Mouse (Mus musculus): Measurements from ENCODE around the gene Phc3.

DNA sequence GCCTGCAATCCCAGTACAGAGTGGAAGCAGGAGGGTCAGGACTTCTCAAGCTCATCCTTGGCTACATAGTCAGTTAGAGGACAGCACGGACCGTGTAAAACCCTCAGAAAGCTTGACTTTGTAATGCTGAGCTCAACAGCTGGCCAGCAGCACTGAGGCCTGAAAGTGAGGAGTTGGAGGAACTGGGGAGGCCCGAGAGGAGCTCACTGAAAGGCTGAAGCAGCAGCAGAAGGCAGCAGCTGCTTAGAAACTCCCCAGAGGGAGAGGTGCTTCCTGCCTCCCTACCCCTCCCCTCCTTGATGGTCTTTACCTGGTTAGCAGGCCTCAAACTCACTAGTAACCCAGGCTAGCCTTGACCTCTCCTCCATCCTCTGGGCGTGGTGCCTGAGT, 30.8 kb upstream of the Phc3 start:
- TF ChIP-seq POLR2A (IDR thresholded peaks at IDR 0.05; ENCODE audit: borderline replicate concordance, insufficient read depth, low read length) (no peak), CTCF (IDR thresholded peaks at IDR 0.05; ENCODE audit: borderline replicate concordance, insufficient read depth, low read depth, low read length) (no peak)
